Mouse (Mus musculus): ENCODE results near the gene Rxfp4. TPM values are rescaled to one million over a fixed set of nuclear protein-coding genes. Genes with fewer than 3 reads are reported as not detected.

The Rxfp4 gene
- polyA plus RNA-seq (2017; shearing (Covaris generic)), result not detected

GRCm38 (mm10) chr3:88652846-88653515, at the start of gene Rxfp4:
Rxfp4 (minus strand) TSS chr3:88653142.

GRCm38 (mm10) chr3:88684980-88685941, 32.3 kb upstream of the Rxfp4 start, which contains the start of gene Khdc4:
Khdc4 (plus strand) TSS chr3:88685803.

GRCm38 (mm10) chr3:88605666-88606065, 47.3 kb downstream of the Rxfp4 start, which contains the start of gene Arhgef2:
Arhgef2 (plus strand) TSS chr3:88605966.

Other genes starting within 250 kb of the Rxfp4 start
- gene Pmf1, start 242.8 kb downstream of the Rxfp4 start, polyA plus RNA-seq (2017; shearing (Covaris generic)), result 36.0 TPM
- gene Slc25a44, start 228.0 kb downstream of the Rxfp4 start, polyA plus RNA-seq (2017; shearing (Covaris generic)), result 23.1 TPM
- 44.9 TPM for gene Sema4a, start 192.0 kb downstream of the Rxfp4 start, polyA plus RNA-seq (2017; shearing (Covaris generic))
- gene Lmna, start 143.2 kb downstream of the Rxfp4 start, polyA plus RNA-seq (2017; shearing (Covaris generic)), result 20.3 TPM
- 0.18 TPM for gene Mex3a, start 120.7 kb downstream of the Rxfp4 start, polyA plus RNA-seq (2017; shearing (Covaris generic))
- gene Rab25, start 104.8 kb downstream of the Rxfp4 start, polyA plus RNA-seq (2017; shearing (Covaris generic)), result not detected
- gene Lamtor2, start 100.1 kb downstream of the Rxfp4 start, polyA plus RNA-seq (2017; shearing (Covaris generic)), result 205 TPM
- 59.6 TPM for gene Ubqln4, start 99.4 kb downstream of the Rxfp4 start, polyA plus RNA-seq (2017; shearing (Covaris generic))
- gene Ssr2, start 77.3 kb downstream of the Rxfp4 start, polyA plus RNA-seq (2017; shearing (Covaris generic)), result 130 TPM
- gene Arhgef2, start 47.2 kb downstream of the Rxfp4 start, polyA plus RNA-seq (2017; shearing (Covaris generic)), result 119 TPM
- 93.8 TPM for gene Khdc4, start 32.7 kb upstream of the Rxfp4 start, polyA plus RNA-seq (2017; shearing (Covaris generic))
- 55.4 TPM for gene Rit1, start 63.7 kb upstream of the Rxfp4 start, polyA plus RNA-seq (2017; shearing (Covaris generic))
- gene Syt11, start 122.0 kb upstream of the Rxfp4 start, polyA plus RNA-seq (2017; shearing (Covaris generic)), result 119 TPM
- gene Gon4l, start 182.1 kb upstream of the Rxfp4 start, polyA plus RNA-seq (2017; shearing (Covaris generic)), result 38.8 TPM

All from inflammation-experienced regulatory T-cells, adult 16 weeks (primary cell).